Mouse (Mus musculus) C2C12 (cell line): Measurements from ENCODE around the gene Prkg1.

Experiments
- CTCF ChIP-seq: IDR thresholded peaks from one replicate; pipeline ENCODE4 v1.5.1; 2011; ENCODE audit not compliant: control insufficient read depth, insufficient read depth, insufficient read length
- MAX ChIP-seq: IDR thresholded peaks from one replicate; pipeline ENCODE4 v1.6.1; 2011; ENCODE audit warnings: mild to moderate bottlenecking, control low read depth
- USF1 ChIP-seq: IDR thresholded peaks from one replicate; pipeline ENCODE4 v1.6.1; 2011; ENCODE audit warnings: low read depth, mild to moderate bottlenecking, control low read depth, moderate library complexity

GRCm38 (mm10) chr19:30827820-30828219, 937.0 kb downstream of the Prkg1 start:
- no peak for TF ChIP-seq CTCF
- TF ChIP-seq USF1, result no peak
- no peak for TF ChIP-seq MAX
